18 mouse cellular contexts compared by ENCODE assay signal in genomic region chr19:6600873-6601530, GRCm38 (mm10). TPM values are rescaled to one million over a fixed set of nuclear protein-coding genes. Genes with fewer than 3 reads are reported as not detected.
DNase-seq lines count a peak whose midpoint lies in the region; ATAC-seq lines count a peak whose summit lies in the region.
"Had no signal": no experiment of that assay in that cellular context is flagged by ENCODE, and none has a peak within 500 bp of the region (broad histone marks: within the 10 kb centered on the region; RNA-seq: fewer than 3 reads in every experiment).

No protein-coding gene starts in this region.

- ATAC-seq in liver, embryonic 15.5 days (ENCODE audit: insufficient read depth): no peak
- ATAC-seq in liver, embryonic 11.5 days (replicated peaks; ENCODE audit: low FRiP score): no peak
- peak; percentile 80 for ATAC-seq in intestine, embryonic 15.5 days
- ATAC-seq: forebrain, embryonic 14.5 days had no signal

- no peak overlapping the region for H3K4me3 ChIP-seq in liver, embryonic 15.5 days (replicated peaks)
- no peak overlapping the region for H3K4me3 ChIP-seq in liver, embryonic 11.5 days (ENCODE audit: low read depth, low read length)
- H3K4me3 ChIP-seq in intestine, embryonic 15.5 days (replicated peaks): no peak overlapping the region
- H3K4me3 ChIP-seq: heart, adult 2 months; neural tube, embryonic 13.5 days had no signal

- whole genome bisulfite sequencing in liver, embryonic 15.5 days (ENCODE audit: insufficient replicate concordance): 19% methylated on average over 12 of the region's 12 CpGs
- 27% methylated on average over 12 of the region's 12 CpGs for WGBS in liver, embryonic 11.5 days
- 27% methylated on average over 12 of the region's 12 CpGs for WGBS in intestine, embryonic 15.5 days

- peaks cover 2% of the 10 kb centered on the region; the same call in 1 of the 2 replicates for H3K4me1 ChIP-seq in liver, embryonic 15.5 days (replicated peaks)
- H3K4me1 ChIP-seq in liver, embryonic 11.5 days (replicated peaks; ENCODE audit: control insufficient read depth, insufficient read depth, low read length): no peaks in the 10 kb centered on the region
- H3K4me1 ChIP-seq in intestine, embryonic 15.5 days (replicated peaks): peaks cover 7% of the 10 kb centered on the region; the same call in 1 of the 2 replicates
- H3K4me1 ChIP-seq: neural tube, embryonic 13.5 days had no signal

- no peak overlapping the region for H3K9ac ChIP-seq in liver, embryonic 15.5 days
- H3K9ac ChIP-seq in liver, embryonic 11.5 days (ENCODE audit: low read depth, low read length): no peak overlapping the region
- no peak overlapping the region for H3K9ac ChIP-seq in intestine, embryonic 15.5 days
- H3K9ac ChIP-seq: hindbrain, embryonic 14.5 days; lung, embryonic 14.5 days; neural tube, embryonic 13.5 days had no signal

- H3K4me2 ChIP-seq in liver, embryonic 15.5 days: peak overlapping the region; percentile 13; the same call in 1 of the 2 replicates
- H3K4me2 ChIP-seq in liver, embryonic 11.5 days: no peak overlapping the region
- H3K4me2 ChIP-seq in intestine, embryonic 15.5 days (replicated peaks): peak overlapping the region; percentile 26; the same call in 1 of the 2 replicates
- H3K4me2 ChIP-seq: hindbrain, embryonic 14.5 days; lung, embryonic 14.5 days; neural tube, embryonic 13.5 days had no signal

- H3K27me3 ChIP-seq in liver, embryonic 15.5 days: 0 out of 2 replicates have a peak, but pooled peaks cover 4% of the 10 kb centered on the region
- H3K27me3 ChIP-seq in liver, embryonic 11.5 days (replicated peaks; ENCODE audit: control insufficient read depth, insufficient read depth, low read length): no peaks in the 10 kb centered on the region; the same call in none of the 2 replicates
- H3K27me3 ChIP-seq in intestine, embryonic 15.5 days (replicated peaks): no peaks in the 10 kb centered on the region
- H3K27me3 ChIP-seq: neural tube, embryonic 13.5 days had no signal

- H3K9me3 ChIP-seq in liver, embryonic 15.5 days (replicated peaks): no peaks in the 10 kb centered on the region
- no peaks in the 10 kb centered on the region for H3K9me3 ChIP-seq in liver, embryonic 11.5 days (ENCODE audit: control insufficient read depth, low read length)
- H3K9me3 ChIP-seq in intestine, embryonic 15.5 days: no peaks in the 10 kb centered on the region
- H3K9me3 ChIP-seq: neural tube, embryonic 13.5 days had no signal

- DNase-seq in liver, embryonic 11.5 days (ENCODE audit: low spot score): no peak
- DNase-seq in kidney, postnatal 14 days: peak; percentile 23
- DNase-seq in urinary bladder, postnatal 14 days (ENCODE audit: low spot score): no peak
- DNase-seq in frontal cortex, postnatal 10 days (ENCODE audit: low spot score in 2 of 2): no peak
- DNase-seq in spleen, postnatal 4 days (ENCODE audit: low spot score in 2 of 2): no peak
- DNase-seq: cerebellum, adult 9-10 months; heart, adult 2 months; lung, embryonic 14.5 days; right cerebral cortex, postnatal 4 days; thymus, adult 2 months had no signal

- H3K27ac ChIP-seq in liver, embryonic 15.5 days (replicated peaks): no peak overlapping the region
- H3K27ac ChIP-seq in liver, embryonic 11.5 days (ENCODE audit: low read depth, low read length): no peak overlapping the region
- no peak overlapping the region for H3K27ac ChIP-seq in intestine, embryonic 15.5 days
- H3K27ac ChIP-seq: heart, adult 2 months; hindbrain, embryonic 14.5 days; neural tube, embryonic 13.5 days had no signal

- no peaks in the 10 kb centered on the region for H3K36me3 ChIP-seq in liver, embryonic 15.5 days (replicated peaks)
- no peaks in the 10 kb centered on the region for H3K36me3 ChIP-seq in liver, embryonic 11.5 days (ENCODE audit: control insufficient read depth, insufficient read depth, low read length)
- H3K36me3 ChIP-seq in intestine, embryonic 15.5 days: no peaks in the 10 kb centered on the region
- H3K36me3 ChIP-seq: neural tube, embryonic 13.5 days had no signal

RNA-seq across cellular contexts. Expression of gene Slc22a12, which starts 58.2 kb away (rescaled TPM):
- polyA plus RNA-seq in liver, embryonic 15.5 days (2015; fragmentation: Nextera tagmentation; extraction: Ambion mirVana): not detected in 2 replicates
- not detected in 2 replicates for polyA plus RNA-seq in liver, embryonic 11.5 days (2014; fragmentation: Nextera tagmentation; extraction: Ambion mirVana)
- 0.13 TPM in 1 of 2 replicates, not detected in the other for polyA plus RNA-seq in intestine, embryonic 15.5 days (2015; fragmentation: Nextera tagmentation; extraction: Ambion mirVana)
- polyA plus RNA-seq: brain, embryonic 14.5 days; forebrain, embryonic 14.5 days; heart, adult 2 months; heart, postnatal 0 days; hindbrain, embryonic 14.5 days; limb, embryonic 11.5 days; lung, embryonic 14.5 days; neural tube, embryonic 13.5 days had no signal
